Mouse (Mus musculus): ENCODE data around the gene Tspan9.

DNA sequence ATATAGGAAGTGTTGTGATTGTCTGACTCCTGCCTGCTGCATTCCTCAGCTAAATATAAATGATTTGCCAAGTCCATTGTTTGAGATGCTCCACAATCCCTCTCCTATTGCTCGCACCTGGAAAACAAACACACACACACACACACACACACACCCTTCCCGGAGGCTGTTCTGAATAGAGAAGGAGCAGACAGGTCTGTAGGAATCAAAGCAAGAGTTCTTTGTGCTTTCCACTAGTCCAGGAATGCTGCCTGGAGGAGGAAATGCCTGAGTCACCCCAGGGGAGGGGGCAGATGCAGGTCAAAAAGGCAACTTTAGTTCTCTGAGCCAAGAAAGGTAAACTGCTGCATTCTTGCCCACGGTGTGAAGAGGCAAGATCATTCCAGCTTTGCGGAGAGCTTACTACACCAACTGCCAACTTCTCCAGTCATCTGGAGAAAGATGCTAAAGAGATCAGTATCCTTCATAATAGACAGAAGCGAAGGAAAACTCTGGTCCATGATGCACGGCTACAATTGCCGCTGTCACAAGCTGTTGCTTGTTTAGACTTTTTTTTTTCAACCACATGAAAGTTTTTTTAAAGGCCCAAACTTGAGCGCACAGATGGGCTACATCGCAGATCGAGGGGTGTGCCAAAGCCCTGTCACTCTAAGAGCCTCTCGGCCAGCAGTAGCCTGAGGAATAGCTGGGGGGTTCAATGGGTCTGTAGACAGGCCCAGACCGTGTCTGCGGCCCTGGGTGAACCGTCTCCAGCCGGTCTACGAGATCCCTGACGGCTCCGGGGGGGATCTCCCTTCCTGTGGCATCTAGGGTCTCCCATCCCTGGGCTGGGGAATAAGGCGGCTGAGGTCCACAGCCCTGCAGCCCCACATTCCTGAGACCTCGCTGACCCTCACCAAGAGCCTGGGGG is 770 bp downstream of the Tspan9 start:
- TF ChIP-seq CTCF (IDR thresholded peaks at IDR 0.05; ENCODE audit: low read depth) (no peak), EP300 (optimal IDR thresholded peaks at IDR 0.05) (no peak)
